Mouse (Mus musculus) G1E (cell line): ENCODE results near the gene Ehbp1.

Experiments used
- CTCF ChIP-seq: IDR thresholded peaks from 2 replicates; pipeline ENCODE4 v1.5.1; 2012; ENCODE audit warnings: low read depth, low read length, inconsistent platforms, mixed read lengths
- GATA1 ChIP-seq: IDR thresholded peaks from 2 replicates; pipeline ENCODE4 v1.6.1; 2012; ENCODE audit warnings: borderline replicate concordance, low read length, inconsistent platforms, mixed read lengths
- GATA2 ChIP-seq: IDR thresholded peaks from 2 replicates; pipeline ENCODE4 v1.6.1; 2012; ENCODE audit warnings: low read depth, low read length, inconsistent platforms, borderline replicate concordance
- TAL1 ChIP-seq: conservative IDR thresholded peaks from 2 replicates; pipeline ENCODE4 v1.6.1; 2012; ENCODE audit warnings: low read depth, low read length, inconsistent platforms, mixed read lengths

DNA sequence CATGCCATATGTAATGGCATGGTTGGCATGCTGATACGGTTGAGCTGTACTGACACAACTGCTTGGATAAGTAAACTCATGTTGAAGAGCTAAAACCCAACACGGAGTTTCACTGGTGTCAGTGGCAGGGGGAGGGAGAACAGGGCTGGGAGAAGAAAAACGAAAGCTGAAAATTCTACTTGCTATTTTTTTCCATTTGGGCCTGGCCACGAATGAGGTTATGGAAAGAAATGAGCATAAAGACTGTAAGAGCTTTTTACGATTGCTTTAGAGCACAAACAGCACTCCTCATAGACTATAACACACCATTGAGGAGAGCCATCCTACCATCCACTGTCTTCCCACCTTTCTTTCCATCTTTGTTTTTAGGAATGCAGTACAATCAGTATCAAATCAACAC lies 106.5 kb downstream of the Ehbp1 start:
- no peak for TF ChIP-seq GATA1
- TF ChIP-seq CTCF: no peak
- no peak for TF ChIP-seq TAL1
- no peak for TF ChIP-seq GATA2
